Mouse (Mus musculus): ENCODE data around the gene Hoxb4. TPM values are rescaled to one million over a fixed set of nuclear protein-coding genes. Genes with fewer than 3 reads are reported as not detected.

Gene Hoxb4
- polyA plus RNA-seq, 1 experiment from 2014 or later, result 11.3 TPM

DNA sequence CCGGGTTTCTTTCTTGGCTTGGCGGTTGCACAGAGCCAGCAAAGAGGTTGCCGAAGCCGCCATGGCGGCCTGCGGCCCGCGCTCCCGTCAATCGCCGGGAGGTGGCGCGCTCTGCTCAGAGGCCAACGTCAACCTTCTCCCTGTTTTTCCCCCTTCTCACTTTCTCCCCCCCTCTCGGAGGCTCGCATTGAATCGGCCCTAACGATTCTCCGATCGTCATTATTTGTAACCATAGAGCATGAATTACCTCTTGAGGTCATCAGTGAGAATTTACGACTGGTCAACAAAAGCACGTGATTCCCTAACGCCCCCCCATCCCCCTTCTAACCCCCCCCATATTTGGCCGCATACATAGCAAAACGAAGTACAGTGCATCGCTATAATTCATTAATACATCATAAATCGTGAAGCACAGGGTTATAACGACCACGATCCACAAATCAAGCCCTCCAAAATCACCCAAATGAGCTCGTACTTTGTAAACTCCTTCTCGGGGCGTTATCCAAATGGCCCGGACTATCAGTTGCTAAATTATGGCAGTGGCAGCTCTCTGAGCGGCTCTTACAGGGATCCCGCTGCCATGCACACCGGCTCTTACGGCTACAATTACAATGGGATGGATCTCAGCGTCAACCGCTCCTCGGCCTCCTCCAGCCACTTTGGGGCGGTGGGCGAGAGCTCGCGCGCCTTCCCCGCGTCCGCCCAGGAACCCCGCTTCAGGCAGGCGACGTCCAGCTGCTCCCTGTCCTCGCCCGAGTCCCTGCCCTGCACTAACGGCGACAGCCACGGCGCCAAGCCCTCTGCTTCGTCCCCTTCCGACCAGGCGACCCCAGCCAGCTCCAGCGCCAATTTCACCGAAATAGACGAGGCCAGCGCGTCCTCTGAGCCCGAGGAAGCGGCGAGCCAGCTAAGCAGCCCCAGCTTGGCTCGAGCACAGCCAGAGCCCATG lies 14.6 kb upstream of the Hoxb4 start, which contains the start of gene Hoxb5:
TSS of gene Hoxb5 (plus strand) at position 186 of the 949 bp plus-strand sequence.
- Histone ChIP-seq H3K9me3 (no peaks in the 10 kb centered on the region), H3K27me3 (peaks cover 96% of the 10 kb centered on the region), H3K4me1 (replicated peaks) (peaks cover 7% of the 10 kb centered on the region), H3K4me2 (peak within 1 kb of the TSS; percentile 83), H3K9ac (peak within 1 kb of the TSS; percentile 99), H3K4me3 (peak within 1 kb of the TSS; percentile 57), H3K27ac (peak within 1 kb of the TSS; percentile 100), H3K36me3 (no peaks in the 10 kb centered on the region)
- ATAC-seq (ENCODE audit: low FRiP score), result peak; percentile 44; the same call in 1 of the 2 replicates
- under 1% methylated on average over 68 of the region's 69 CpGs for WGBS

- Histone ChIP-seq H3K27me3 (peaks cover 99% of the 10 kb centered on the region), H3K27ac (peak overlapping the region; percentile 100), H3K36me3 (no peaks in the 10 kb centered on the region), H3K4me2 (peak overlapping the region; percentile 83), H3K9ac (peak overlapping the region; percentile 99), H3K4me1 (replicated peaks) (peaks cover 7% of the 10 kb centered on the region; the same call in 1 of the 2 replicates), H3K9me3 (no peaks in the 10 kb centered on the region), H3K4me3 (peak overlapping the region; percentile 57)
- ATAC-seq (ENCODE audit: low FRiP score), result no peak
- 2% methylated on average over 38 of the region's 38 CpGs for WGBS
These were observed 13.5 kb upstream of the Hoxb4 start for GRCm38 (mm10) chr11:96304381-96305195.

GRCm38 (mm10) chr11:96305505-96306182 lies 12.4 kb upstream of the Hoxb4 start:
- no peak for ATAC-seq (ENCODE audit: low FRiP score)
- Histone ChIP-seq H3K4me3 (peak overlapping the region; percentile 57), H3K9ac (peak overlapping the region; percentile 99), H3K9me3 (no peaks in the 10 kb centered on the region), H3K36me3 (no peaks in the 10 kb centered on the region), H3K27ac (peak overlapping the region; percentile 100), H3K27me3 (peaks cover 99% of the 10 kb centered on the region), H3K4me1 (replicated peaks) (peaks cover 14% of the 10 kb centered on the region), H3K4me2 (peak overlapping the region; percentile 83)
- WGBS, result 27% methylated on average over 6 of the region's 6 CpGs

- peaks cover 99% of the 10 kb centered on the region for H3K27me3 ChIP-seq
- peaks cover 18% of the 10 kb centered on the region for H3K4me1 ChIP-seq (replicated peaks)
- peak overlapping the region; percentile 83 for H3K4me2 ChIP-seq
- peak overlapping the region; percentile 99 for H3K9ac ChIP-seq
- H3K36me3 ChIP-seq, result no peaks in the 10 kb centered on the region
- H3K27ac ChIP-seq, result peak overlapping the region; percentile 100
- H3K4me3 ChIP-seq, result peak overlapping the region; percentile 57
- no peak for ATAC-seq (ENCODE audit: low FRiP score)
- 7% methylated on average over 7 of the region's 7 CpGs for WGBS
- no peaks in the 10 kb centered on the region for H3K9me3 ChIP-seq
These were observed 11.7 kb upstream of the Hoxb4 start for GRCm38 (mm10) chr11:96306183-96306907.

DNA sequence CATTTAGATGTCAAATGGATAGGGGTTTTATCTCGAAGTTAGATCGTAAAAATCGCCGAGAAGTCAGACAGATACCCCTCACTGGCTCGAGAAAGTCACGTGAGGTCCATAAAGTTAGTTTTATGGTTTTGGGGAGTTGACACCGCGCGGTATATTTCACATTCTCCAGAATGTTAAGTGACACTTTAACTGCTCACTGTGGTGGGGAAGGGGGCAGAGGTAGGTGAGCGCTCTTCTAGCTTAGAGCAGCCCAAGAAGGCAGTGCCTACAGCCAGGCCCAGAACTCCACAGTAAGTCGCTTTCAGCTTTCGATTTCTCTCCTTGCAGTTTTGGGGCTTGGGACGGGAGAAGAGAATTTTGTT lies 11.2 kb upstream of the Hoxb4 start:
- peaks cover 99% of the 10 kb centered on the region for H3K27me3 ChIP-seq
- WGBS, result 3% methylated on average over 13 of the region's 13 CpGs
- H3K4me2 ChIP-seq, result peak overlapping the region; percentile 83
- no peaks in the 10 kb centered on the region for H3K36me3 ChIP-seq
- H3K27ac ChIP-seq, result peak overlapping the region; percentile 100
- no peak for ATAC-seq (ENCODE audit: low FRiP score)
- peak overlapping the region; percentile 57 for H3K4me3 ChIP-seq
- H3K9ac ChIP-seq, result peak overlapping the region; percentile 99
- peaks cover 21% of the 10 kb centered on the region for H3K4me1 ChIP-seq (replicated peaks)
- no peaks in the 10 kb centered on the region for H3K9me3 ChIP-seq

GRCm38 (mm10) chr11:96308763-96309162 lies 9.3 kb upstream of the Hoxb4 start:
- H3K27ac ChIP-seq, result peak overlapping the region; percentile 100
- H3K4me1 ChIP-seq (replicated peaks), result peaks cover 26% of the 10 kb centered on the region
- peak overlapping the region; percentile 57 for H3K4me3 ChIP-seq
- H3K9me3 ChIP-seq, result no peaks in the 10 kb centered on the region
- peak overlapping the region; percentile 99 for H3K9ac ChIP-seq
- 9% methylated on average over 4 of the region's 4 CpGs for WGBS
- peak overlapping the region; percentile 83 for H3K4me2 ChIP-seq
- H3K36me3 ChIP-seq, result no peaks in the 10 kb centered on the region
- H3K27me3 ChIP-seq, result peaks cover 100% of the 10 kb centered on the region
- no peak for ATAC-seq (ENCODE audit: low FRiP score)

DNA sequence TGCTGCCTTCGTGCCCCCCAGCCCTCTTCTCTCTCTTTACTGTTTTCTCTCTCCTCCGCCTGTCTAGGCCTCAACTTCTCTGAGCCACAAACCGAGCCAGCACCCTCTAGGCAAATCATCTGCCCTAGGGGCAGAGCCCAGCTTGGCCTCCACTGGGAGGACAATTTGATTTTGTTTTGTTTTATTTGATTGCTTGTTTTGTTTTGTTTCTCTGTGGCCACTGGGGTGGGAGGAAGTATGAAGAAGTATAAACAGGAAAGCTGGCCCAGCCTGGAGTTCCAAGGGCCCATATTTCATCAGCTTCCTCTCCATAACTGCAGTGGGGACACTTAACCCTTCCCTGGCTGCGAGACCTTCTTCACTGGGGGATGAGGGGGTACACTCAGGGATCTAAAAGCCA lies 8.8 kb upstream of the Hoxb4 start:
- Histone ChIP-seq H3K9ac (peak overlapping the region; percentile 99), H3K4me1 (replicated peaks) (peaks cover 26% of the 10 kb centered on the region), H3K9me3 (no peaks in the 10 kb centered on the region), H3K27ac (peak overlapping the region; percentile 100), H3K27me3 (peaks cover 99% of the 10 kb centered on the region), H3K36me3 (no peaks in the 10 kb centered on the region), H3K4me2 (peak overlapping the region; percentile 83), H3K4me3 (peak overlapping the region; percentile 57)
- ATAC-seq (ENCODE audit: low FRiP score), result no peak
- 9% methylated on average over 4 of the region's 4 CpGs for WGBS

- H3K4me3 ChIP-seq, result peak overlapping the region; percentile 57
- H3K27ac ChIP-seq, result peak overlapping the region; percentile 100
- H3K4me1 ChIP-seq (replicated peaks), result peaks cover 26% of the 10 kb centered on the region
- H3K9ac ChIP-seq, result peak overlapping the region; percentile 99
- 3% methylated on average over 20 of the region's 20 CpGs for WGBS
- peak overlapping the region; percentile 83 for H3K4me2 ChIP-seq
- no peaks in the 10 kb centered on the region for H3K9me3 ChIP-seq
- peaks cover 99% of the 10 kb centered on the region for H3K27me3 ChIP-seq
- ATAC-seq (ENCODE audit: low FRiP score), result no peak
- no peaks in the 10 kb centered on the region for H3K36me3 ChIP-seq
These were observed 7.7 kb upstream of the Hoxb4 start for GRCm38 (mm10) chr11:96310183-96310938.

- no peak for ATAC-seq (ENCODE audit: low FRiP score)
- WGBS, result 6% methylated on average over 6 of the region's 6 CpGs
- Histone ChIP-seq H3K9ac (peak overlapping the region; percentile 99), H3K9me3 (no peaks in the 10 kb centered on the region), H3K4me2 (peak overlapping the region; percentile 83), H3K36me3 (no peaks in the 10 kb centered on the region), H3K27me3 (peaks cover 99% of the 10 kb centered on the region), H3K4me1 (replicated peaks) (peaks cover 22% of the 10 kb centered on the region), H3K27ac (peak overlapping the region; percentile 100), H3K4me3 (peak overlapping the region; percentile 57)
These were observed 7.0 kb upstream of the Hoxb4 start for GRCm38 (mm10) chr11:96311097-96311496.

- H3K4me3 ChIP-seq, result peak overlapping the region; percentile 57
These were observed 6.3 kb upstream of the Hoxb4 start for GRCm38 (mm10) chr11:96311520-96312417.

More at GRCm38 (mm10) chr11:96311520-96312417, 6.3 kb upstream of the Hoxb4 start:
- Histone ChIP-seq H3K9ac (peak overlapping the region; percentile 99), H3K4me2 (peak overlapping the region; percentile 83), H3K9me3 (no peaks in the 10 kb centered on the region), H3K27ac (peak overlapping the region; percentile 100), H3K36me3 (no peaks in the 10 kb centered on the region), H3K27me3 (peaks cover 97% of the 10 kb centered on the region), H3K4me1 (replicated peaks) (peaks cover 22% of the 10 kb centered on the region)
- ATAC-seq (ENCODE audit: low FRiP score), result peak; percentile 79
- WGBS, result under 1% methylated on average over 31 of the region's 31 CpGs
